Mouse (Mus musculus) ES-Bruce4 (cell line): ENCODE measurements at regions not wholly inside any gene's neighbourhood (a gene's known extent, or its start where the extent isn't known, plus 50 kb on each side); places are given as distances from the start of the nearest gene placed in this dataset.

ENCODE experiments used
- CTCF ChIP-seq: IDR thresholded peaks from one replicate; pipeline ENCODE4 v1.8.1; 2011; ENCODE audit warnings: low read depth, low read length
- POLR2A ChIP-seq: IDR thresholded peaks from one replicate; pipeline ENCODE4 v1.8.1; 2011; ENCODE audit warnings: low read length; ENCODE audit not compliant: insufficient read depth

DNA sequence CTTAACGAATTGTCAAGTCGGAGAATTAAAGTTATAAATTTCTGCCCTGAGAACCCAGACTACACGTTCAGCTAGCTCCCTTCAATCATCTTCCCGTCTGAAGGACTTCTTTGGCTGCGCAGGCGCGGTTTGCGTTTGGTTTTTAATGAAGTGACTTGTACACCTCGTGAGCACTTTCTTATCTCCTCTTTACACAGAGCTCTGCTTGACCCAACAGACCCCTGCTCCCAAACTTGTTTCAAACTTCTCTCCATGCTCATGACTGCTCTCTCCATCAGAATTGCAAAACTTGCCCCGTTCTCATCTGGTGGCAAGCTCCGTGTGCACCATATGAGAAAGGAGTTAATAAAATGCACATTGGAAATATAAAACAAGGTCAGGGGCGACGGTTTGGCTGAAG, 257.2 kb upstream of the Nt5e start:
- TF ChIP-seq POLR2A, result no peak
- TF ChIP-seq CTCF, result no peak
